Mouse (Mus musculus) heart, postnatal 36 days (tissue): Measurements from ENCODE around the gene Ift57. TPM values are rescaled to one million over a fixed set of nuclear protein-coding genes. Genes with fewer than 3 reads are reported as not detected.

ENCODE experiments used
- DNase-seq, 2 experiments: peaks; one replicate each; pipeline ENCODE4 v3.0.0; 2021 to 2022
- intact Hi-C: fragments of 180-260 bp; cut with DNase I; formaldehyde crosslinking; loops from one replicate; pipeline ENCODE4 v1.15.1; 2025
- total RNA-seq, 2 experiments: library from RNA; stranded (reverse); gene quantifications; 2 replicates each; pipeline ENCODE4 v1.2.3; 2021

Gene Ift57
- total RNA-seq, 2 experiments from 2014 or later = 12.5 to 15.7 TPM

DNA sequence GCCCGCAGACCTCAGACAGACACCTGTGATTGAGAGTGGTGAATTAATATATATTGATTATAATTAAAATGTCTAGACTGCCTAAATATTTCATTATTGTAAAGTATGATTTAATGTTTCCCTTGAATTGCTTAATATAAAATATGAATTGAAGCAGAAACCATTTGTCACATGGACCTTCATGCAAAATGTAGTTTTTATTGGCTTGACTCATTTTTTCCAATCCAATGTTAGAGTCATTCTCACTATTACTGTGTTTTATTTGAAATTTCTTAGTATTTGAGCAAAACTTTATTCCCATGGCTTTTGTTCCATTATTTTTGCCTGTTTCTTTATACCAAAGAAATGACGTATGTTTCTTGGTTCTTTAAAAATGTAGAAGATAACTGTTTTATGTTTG, 48.3 kb downstream of the Ift57 start:
- intact Hi-C loops = no loop called here
- no peak for DNase-seq

DNA sequence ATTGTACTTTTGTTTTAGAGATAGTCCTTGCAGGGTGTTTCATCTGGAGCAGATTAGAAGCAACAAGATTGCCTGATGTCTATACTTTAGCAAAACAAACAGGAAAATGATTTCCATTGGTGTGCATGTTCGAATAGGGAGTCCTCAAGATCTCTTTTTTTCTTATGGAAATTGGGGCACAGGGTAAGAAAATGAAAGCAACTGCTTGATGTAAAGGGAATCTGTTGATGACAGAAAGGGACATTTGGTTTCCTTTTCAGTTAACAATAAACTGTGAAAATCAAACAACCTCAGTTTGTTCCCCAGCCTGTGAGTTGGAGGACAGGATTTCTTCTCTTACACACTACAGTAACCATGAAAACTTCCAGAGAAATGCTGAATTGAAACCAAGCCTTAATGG, 53.9 kb downstream of the Ift57 start:
- intact Hi-C loops = no loop called here
- no peak for DNase-seq

GRCm38 (mm10) chr16:49753318-49753717, 54.3 kb downstream of the Ift57 start:
- DNase-seq = no peak
- intact Hi-C loops = no loop called here

DNA sequence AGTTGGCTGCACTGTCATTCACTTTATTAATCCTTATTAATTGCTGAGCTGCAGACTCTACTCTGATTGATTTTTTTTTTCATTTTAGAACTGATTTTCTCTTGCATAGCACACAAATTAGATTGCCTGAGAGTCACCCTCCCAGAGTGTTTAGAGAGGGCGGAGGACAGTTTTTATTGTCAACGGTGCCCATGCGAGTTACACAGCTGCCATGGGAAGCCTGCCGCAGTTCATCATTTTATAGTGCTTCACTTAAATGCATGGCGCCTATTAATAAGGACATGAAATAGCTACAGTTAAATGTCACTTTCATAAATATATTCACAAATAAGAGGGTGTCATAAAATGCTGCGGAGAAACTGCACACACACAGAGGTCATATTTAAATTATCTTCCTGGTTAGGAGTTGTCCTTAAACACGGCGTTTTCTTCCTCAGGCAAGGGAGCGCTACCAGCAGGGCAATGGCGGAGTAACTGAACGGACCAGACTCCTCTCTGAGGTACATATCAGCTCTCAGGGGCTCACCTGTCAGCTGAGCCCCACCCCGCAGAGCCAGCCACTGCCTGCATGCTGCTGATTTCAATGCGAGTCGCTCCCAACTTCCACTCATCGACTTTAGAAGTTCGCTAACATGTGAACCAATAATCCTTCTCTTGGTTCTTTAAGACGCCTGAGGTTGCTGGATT, 61.6 kb downstream of the Ift57 start:
- intact Hi-C loops = loop anchor here (5.0 kb wide), 1 partner anchor 258 kb away; no protein-coding TSS in a partner anchor
- no peak for DNase-seq

DNA sequence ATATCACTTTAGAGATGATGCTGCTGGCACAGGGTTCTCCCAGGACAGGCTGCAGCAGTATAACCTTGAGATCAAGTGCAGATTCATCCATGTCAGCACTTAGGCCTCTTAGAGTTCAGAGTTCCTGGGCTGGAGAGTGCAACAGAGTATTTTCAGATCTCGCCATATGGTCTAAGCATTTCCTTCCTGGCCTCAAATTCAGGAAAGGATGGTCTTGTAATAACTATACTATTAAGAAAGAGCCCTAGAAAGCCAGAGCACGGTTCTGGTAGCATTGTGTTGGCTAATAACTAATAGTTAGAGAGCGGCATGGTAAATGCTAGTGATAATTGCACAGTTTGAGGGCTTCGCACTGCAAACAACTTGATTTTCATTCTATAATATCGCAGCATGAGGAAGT, 62.9 kb downstream of the Ift57 start:
- DNase-seq = no peak
- intact Hi-C loops = loop anchor here (5.0 kb wide), 1 partner anchor 260 kb away; no protein-coding TSS in a partner anchor

- intact Hi-C loops = loop anchor here (2.0 to 5.0 kb wide), 3 partner anchors 71 to 281 kb away; no protein-coding TSS in a partner anchor
- peak; percentile 27 to 34 for DNase-seq
Observed at GRCm38 (mm10) chr16:49766326-49766725, 67.3 kb downstream of the Ift57 start.

DNA sequence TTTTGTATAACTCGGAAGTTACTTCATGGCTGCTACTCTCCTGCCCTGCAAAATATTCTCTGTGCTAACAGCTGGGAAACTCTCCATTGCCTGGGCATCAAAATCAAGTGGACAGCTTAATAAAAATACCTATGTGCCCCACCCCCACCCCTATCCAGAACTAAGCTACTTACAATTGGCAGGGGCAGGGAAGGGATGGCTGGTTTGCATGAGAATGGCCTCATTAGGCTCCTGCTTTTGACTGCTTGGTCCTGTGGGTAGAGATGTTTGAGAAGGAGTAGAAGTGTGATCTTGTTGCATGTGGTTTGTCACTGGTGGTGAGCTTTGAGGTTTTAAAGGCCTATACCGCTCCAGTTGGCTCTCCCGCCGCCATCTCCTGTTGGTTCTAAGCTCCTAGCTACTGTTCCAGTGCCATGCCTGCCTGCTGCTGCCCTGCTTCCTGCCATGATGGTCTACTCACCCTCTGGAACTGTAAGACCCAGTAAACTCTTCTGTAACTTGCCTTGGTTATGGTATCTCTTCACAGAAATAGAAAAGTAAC, 69.5 kb downstream of the Ift57 start:
- intact Hi-C loops = loop anchor here (5.0 kb wide), 2 partner anchors 69 to 279 kb away; no protein-coding TSS in a partner anchor
- DNase-seq = no peak

DNA sequence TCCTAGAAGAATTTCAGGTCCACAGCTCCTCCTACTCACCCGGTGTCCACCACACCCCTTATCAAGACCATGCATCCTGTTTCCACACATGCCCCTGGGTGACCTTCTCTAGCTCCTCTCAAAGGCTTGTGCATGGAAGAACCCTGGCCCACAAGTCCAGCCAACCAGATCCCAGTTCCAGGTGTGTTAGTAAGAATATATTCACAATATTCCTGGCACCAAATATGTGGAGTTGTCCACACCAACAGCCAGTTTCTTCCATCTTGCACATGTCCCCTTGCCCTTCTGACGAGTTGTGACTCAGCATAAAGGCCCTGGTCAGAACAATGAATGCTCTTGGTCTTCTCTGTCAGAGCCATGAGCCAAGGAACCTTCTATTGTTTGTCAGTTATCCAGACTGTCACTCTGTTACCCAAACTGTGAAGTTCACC, 70.8 kb downstream of the Ift57 start:
- no peak for DNase-seq
- intact Hi-C loops = loop anchor here (5.0 kb wide), 2 partner anchors 67 to 277 kb away; no protein-coding TSS in a partner anchor

- intact Hi-C loops = no loop called here
- DNase-seq = no peak
Observed at GRCm38 (mm10) chr16:49770320-49771189, 71.5 kb downstream of the Ift57 start.

- no peak for DNase-seq
- intact Hi-C loops = no loop called here
Observed at GRCm38 (mm10) chr16:49771609-49772396, 72.8 kb downstream of the Ift57 start.

- DNase-seq = no peak
- intact Hi-C loops = no loop called here
Observed at GRCm38 (mm10) chr16:49772576-49772975, 73.5 kb downstream of the Ift57 start.

DNA sequence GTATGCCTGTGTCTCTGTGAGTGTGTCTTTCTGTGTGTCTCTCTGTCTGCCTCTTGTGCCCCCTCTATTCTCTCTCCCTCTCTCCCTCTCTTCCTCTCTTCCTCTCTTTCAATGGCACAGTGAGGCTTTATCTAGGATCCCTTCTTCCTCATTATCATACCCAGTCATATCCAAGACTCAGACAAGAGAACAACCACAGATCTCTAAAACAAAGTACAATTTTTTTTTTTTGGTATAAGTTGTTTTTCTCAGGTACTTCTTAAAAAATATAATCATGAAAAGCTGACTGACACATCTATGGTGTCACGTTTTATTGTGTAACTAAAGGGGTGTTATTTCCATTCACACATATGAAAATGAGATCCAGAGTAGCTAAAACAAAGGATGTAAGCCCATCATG, 74.0 kb downstream of the Ift57 start:
- intact Hi-C loops = no loop called here
- DNase-seq = no peak

GRCm38 (mm10) chr16:49774059-49775001, 75.3 kb downstream of the Ift57 start:
- intact Hi-C loops = no loop called here
- no peak for DNase-seq

DNA sequence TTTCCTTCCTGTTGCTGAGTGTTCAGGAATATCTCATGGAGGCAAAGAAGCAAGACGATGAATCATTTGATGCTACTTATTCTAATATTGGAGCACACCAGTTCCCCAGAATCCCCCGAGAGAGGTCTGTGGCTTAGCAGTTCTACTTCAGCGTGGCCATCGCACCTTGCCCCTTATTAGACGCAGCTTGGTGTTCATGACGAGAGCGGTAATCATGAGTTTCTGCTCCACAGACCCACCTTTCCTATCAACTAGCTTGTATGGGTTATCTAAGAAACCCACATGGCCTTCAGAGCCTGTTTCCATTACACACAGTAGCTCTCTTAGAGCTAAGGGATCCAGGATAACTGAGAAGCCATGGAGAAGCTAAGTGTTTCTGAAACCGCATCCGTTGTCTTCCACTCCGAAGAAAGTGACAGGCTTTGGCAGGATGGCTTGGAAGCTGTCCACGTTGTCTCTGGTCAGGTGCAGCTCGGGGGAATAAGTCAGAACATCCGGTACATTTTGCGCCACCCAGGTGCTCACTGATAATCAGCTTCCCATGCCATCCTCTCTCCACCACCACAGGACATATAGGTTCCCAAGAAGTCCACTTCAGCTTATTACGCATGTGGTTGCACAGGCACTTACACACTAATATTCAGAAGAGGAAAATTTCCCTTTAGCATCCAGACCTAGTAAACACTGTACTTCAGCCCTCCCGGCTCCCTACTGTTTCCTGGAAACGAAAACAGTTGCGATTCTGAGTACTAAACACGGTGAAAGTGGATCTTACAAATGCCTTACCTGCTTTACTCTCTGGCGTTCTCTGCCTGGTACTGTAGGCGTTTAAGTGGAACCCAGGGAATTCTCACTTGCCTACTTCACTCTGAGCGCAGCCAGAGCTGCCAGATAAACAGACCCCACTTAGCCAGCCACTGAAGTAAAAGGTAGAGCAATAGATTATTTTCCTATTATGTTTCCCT, 76.3 kb downstream of the Ift57 start:
- no peak for DNase-seq
- intact Hi-C loops = no loop called here

- intact Hi-C loops = no loop called here
- DNase-seq = no peak
Observed at GRCm38 (mm10) chr16:49776981-49777380, 77.9 kb downstream of the Ift57 start.

DNA sequence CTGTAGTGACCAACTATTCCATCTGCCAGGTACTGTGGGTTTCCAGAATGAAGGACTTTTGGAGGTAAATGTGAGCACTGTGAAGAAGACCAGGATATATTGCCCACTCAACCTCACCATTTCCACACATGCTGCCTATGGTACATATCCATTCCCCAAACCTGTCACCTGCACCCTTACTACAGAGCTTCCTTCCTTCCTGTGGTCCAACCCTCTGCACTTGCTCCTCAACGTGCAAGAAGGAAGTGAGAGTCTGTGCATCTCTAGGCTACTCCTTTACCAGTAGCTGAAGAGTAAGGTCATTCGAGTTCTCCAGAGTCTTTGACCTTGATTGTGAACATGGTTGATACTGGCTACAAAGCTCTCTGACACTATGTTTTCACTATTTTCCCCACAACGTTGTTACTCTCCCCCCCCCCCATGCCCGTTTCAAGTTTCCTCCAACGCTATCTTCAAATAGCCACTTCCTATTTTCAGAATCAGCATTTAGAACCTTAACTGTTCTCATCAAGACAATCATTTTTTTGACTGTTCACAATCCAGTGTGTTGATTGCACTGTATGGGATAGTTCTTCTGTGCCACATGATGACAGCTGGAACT, 82.6 kb downstream of the Ift57 start:
- intact Hi-C loops = no loop called here

GRCm38 (mm10) chr16:49783369-49783768, 84.3 kb downstream of the Ift57 start:
- intact Hi-C loops = no loop called here
- DNase-seq = no peak

More for the DNA sequence above, 82.6 kb downstream of the Ift57 start:
- DNase-seq = no peak

DNA sequence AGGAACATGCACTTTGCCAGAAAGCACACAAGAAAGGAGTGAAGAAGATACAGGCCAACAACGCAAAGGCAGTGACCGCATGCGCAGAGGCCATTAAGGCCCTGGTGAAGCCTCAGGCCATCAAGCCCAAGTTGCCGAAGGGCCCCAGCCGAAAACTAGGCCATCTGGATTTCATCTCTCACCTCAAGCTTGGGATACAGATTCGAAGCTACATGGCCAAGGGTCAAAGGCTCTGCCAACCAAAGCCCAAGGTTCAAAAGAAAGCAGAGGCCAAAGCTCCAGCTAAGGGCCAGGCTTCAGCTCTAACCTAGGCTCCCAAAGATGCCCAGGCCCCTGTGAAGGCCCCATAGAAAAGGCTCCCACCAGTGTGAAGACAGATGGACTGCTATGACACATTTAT, 87.1 kb downstream of the Ift57 start:
- intact Hi-C loops = no loop called here

More for the DNA sequence above, 87.1 kb downstream of the Ift57 start:
- DNase-seq = no peak
